Mouse (Mus musculus): ENCODE measurements at regions not wholly inside any gene's neighbourhood (a gene's known extent, or its start where the extent isn't known, plus 50 kb on each side); places are given as distances from the start of the nearest gene placed in this dataset.

- no peaks in the 10 kb centered on the region for H3K9me3 ChIP-seq (ENCODE audit: control insufficient read depth, low read length)
- H3K4me1 ChIP-seq (replicated peaks; ENCODE audit: control insufficient read depth, insufficient read depth, low read length) = peaks cover 7% of the 10 kb centered on the region; the same call in 1 of the 2 replicates
- no peak overlapping the region for H3K4me3 ChIP-seq (ENCODE audit: low read depth, low read length)
- H3K36me3 ChIP-seq (ENCODE audit: control insufficient read depth, insufficient read depth, low read length) = no peaks in the 10 kb centered on the region
- H3K27ac ChIP-seq (ENCODE audit: low read depth) = no peak overlapping the region
- 45% methylated on average over 3 of the region's 3 CpGs for WGBS
- DNase-seq (ENCODE audit: low spot score) (no peak), ATAC-seq (replicated peaks; ENCODE audit: low FRiP score, low TSS enrichment, low read depth) (no peak)
- H3K4me2 ChIP-seq (ENCODE audit: low read length) = no peak overlapping the region
- no peaks in the 10 kb centered on the region for H3K27me3 ChIP-seq (replicated peaks; ENCODE audit: control insufficient read depth, insufficient read depth, low read length)
- no peak overlapping the region for H3K9ac ChIP-seq (ENCODE audit: low read length)
These were observed 96.4 kb downstream of the Slc4a3 start for GRCm38 (mm10) chr1:75642496-75642895.

GRCm38 (mm10) chr1:75652547-75652946 lies 106.5 kb downstream of the Slc4a3 start:
- Histone ChIP-seq H3K27ac (ENCODE audit: low read depth) (no peak overlapping the region), H3K4me3 (ENCODE audit: low read depth, low read length) (no peak overlapping the region), H3K36me3 (ENCODE audit: control insufficient read depth, insufficient read depth, low read length) (no peaks in the 10 kb centered on the region), H3K27me3 (replicated peaks; ENCODE audit: control insufficient read depth, insufficient read depth, low read length) (no peaks in the 10 kb centered on the region), H3K9ac (ENCODE audit: low read length) (no peak overlapping the region), H3K4me2 (ENCODE audit: low read length) (no peak overlapping the region), H3K4me1 (replicated peaks; ENCODE audit: control insufficient read depth, insufficient read depth, low read length) (no peaks in the 10 kb centered on the region; the same call in 1 of the 2 replicates), H3K9me3 (ENCODE audit: control insufficient read depth, low read length) (no peaks in the 10 kb centered on the region)
- 11% methylated on average over 10 of the region's 10 CpGs for WGBS
- peak; percentile 84 for DNase-seq (ENCODE audit: low spot score)
- ATAC-seq (replicated peaks; ENCODE audit: low FRiP score, low TSS enrichment, low read depth) = no peak

- WGBS = 62% methylated on average over 3 of the region's 3 CpGs
- H3K4me2 ChIP-seq (ENCODE audit: low read length) = no peak overlapping the region
These were observed 107.0 kb downstream of the Slc4a3 start for GRCm38 (mm10) chr1:75652987-75653573.

GRCm38 (mm10) chr1:75653671-75654076 lies 107.6 kb downstream of the Slc4a3 start:
- H3K27ac ChIP-seq (ENCODE audit: low read depth) = no peak overlapping the region
- WGBS = 5% methylated on average over 9 of the region's 9 CpGs
- H3K9ac ChIP-seq (ENCODE audit: low read length) = no peak overlapping the region
- H3K36me3 ChIP-seq (ENCODE audit: control insufficient read depth, insufficient read depth, low read length) = no peaks in the 10 kb centered on the region
- no peaks in the 10 kb centered on the region for H3K27me3 ChIP-seq (replicated peaks; ENCODE audit: control insufficient read depth, insufficient read depth, low read length)
- H3K9me3 ChIP-seq (ENCODE audit: control insufficient read depth, low read length) = no peaks in the 10 kb centered on the region
- H3K4me2 ChIP-seq (ENCODE audit: low read length) = peak overlapping the region; percentile 36
- H3K4me3 ChIP-seq (ENCODE audit: low read depth, low read length) = no peak overlapping the region
- H3K4me1 ChIP-seq (replicated peaks; ENCODE audit: control insufficient read depth, insufficient read depth, low read length) = no peaks in the 10 kb centered on the region; the same call in 1 of the 2 replicates
- DNase-seq (ENCODE audit: low spot score) = peak; percentile 84
- no peak for ATAC-seq (replicated peaks; ENCODE audit: low FRiP score, low TSS enrichment, low read depth)

More at GRCm38 (mm10) chr1:75652987-75653573, 107.0 kb downstream of the Slc4a3 start:
- Histone ChIP-seq H3K27me3 (replicated peaks; ENCODE audit: control insufficient read depth, insufficient read depth, low read length) (no peaks in the 10 kb centered on the region), H3K4me1 (replicated peaks; ENCODE audit: control insufficient read depth, insufficient read depth, low read length) (no peaks in the 10 kb centered on the region; the same call in 1 of the 2 replicates), H3K9ac (ENCODE audit: low read length) (no peak overlapping the region), H3K4me3 (ENCODE audit: low read depth, low read length) (no peak overlapping the region), H3K9me3 (ENCODE audit: control insufficient read depth, low read length) (no peaks in the 10 kb centered on the region), H3K27ac (ENCODE audit: low read depth) (no peak overlapping the region), H3K36me3 (ENCODE audit: control insufficient read depth, insufficient read depth, low read length) (no peaks in the 10 kb centered on the region)
- DNase-seq (ENCODE audit: low spot score) (no peak), ATAC-seq (replicated peaks; ENCODE audit: low FRiP score, low TSS enrichment, low read depth) (0 out of 2 replicates have a peak, but pooled peaks have one; percentile 23)

DNA sequence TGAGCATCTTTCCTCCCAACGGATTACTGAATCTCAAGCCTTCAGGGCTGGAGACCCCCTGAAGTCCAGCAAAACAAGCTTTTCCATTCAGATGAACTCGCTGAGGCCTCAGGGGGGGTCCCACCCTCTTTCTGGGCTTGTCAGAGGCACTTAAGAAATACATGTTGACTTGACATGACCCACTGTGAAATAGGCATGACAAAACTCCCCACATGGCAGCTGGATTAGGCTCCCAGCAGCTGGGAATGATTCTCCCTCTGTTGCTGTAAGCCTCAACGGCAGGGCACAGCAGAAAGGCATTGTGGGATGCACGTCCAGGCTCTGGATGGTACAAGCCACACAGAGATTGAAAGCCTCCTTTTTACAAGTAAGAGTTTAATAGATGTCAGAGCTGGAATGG lies 110.5 kb downstream of the Slc4a3 start:
- no peak for DNase-seq (ENCODE audit: low spot score)
- ATAC-seq (replicated peaks; ENCODE audit: low FRiP score, low TSS enrichment, low read depth) = no peak
- H3K27me3 ChIP-seq (replicated peaks; ENCODE audit: control insufficient read depth, insufficient read depth, low read length) = no peaks in the 10 kb centered on the region

GRCm38 (mm10) chr1:75660336-75661100 lies 114.5 kb downstream of the Slc4a3 start:
- Histone ChIP-seq H3K27ac (ENCODE audit: low read depth) (no peak overlapping the region), H3K9me3 (ENCODE audit: control insufficient read depth, low read length) (no peaks in the 10 kb centered on the region), H3K4me3 (ENCODE audit: low read depth, low read length) (no peak overlapping the region), H3K27me3 (replicated peaks; ENCODE audit: control insufficient read depth, insufficient read depth, low read length) (no peaks in the 10 kb centered on the region), H3K9ac (ENCODE audit: low read length) (no peak overlapping the region), H3K4me1 (replicated peaks; ENCODE audit: control insufficient read depth, insufficient read depth, low read length) (peaks cover 14% of the 10 kb centered on the region), H3K4me2 (ENCODE audit: low read length) (no peak overlapping the region), H3K36me3 (ENCODE audit: control insufficient read depth, insufficient read depth, low read length) (no peaks in the 10 kb centered on the region)
- DNase-seq (ENCODE audit: low spot score) (no peak), ATAC-seq (replicated peaks; ENCODE audit: low FRiP score, low TSS enrichment, low read depth) (no peak)
- WGBS = 69% methylated on average over 7 of the region's 7 CpGs

More for the DNA sequence above, 110.5 kb downstream of the Slc4a3 start:
- Histone ChIP-seq H3K4me2 (ENCODE audit: low read length) (no peak overlapping the region), H3K4me1 (replicated peaks; ENCODE audit: control insufficient read depth, insufficient read depth, low read length) (no peaks in the 10 kb centered on the region; the same call in 1 of the 2 replicates), H3K9me3 (ENCODE audit: control insufficient read depth, low read length) (no peaks in the 10 kb centered on the region), H3K27ac (ENCODE audit: low read depth) (no peak overlapping the region), H3K36me3 (ENCODE audit: control insufficient read depth, insufficient read depth, low read length) (no peaks in the 10 kb centered on the region), H3K4me3 (ENCODE audit: low read depth, low read length) (no peak overlapping the region), H3K9ac (ENCODE audit: low read length) (no peak overlapping the region)
- 78% methylated on average over 4 of the region's 4 CpGs for WGBS

GRCm38 (mm10) chr1:75662141-75662990 lies 116.3 kb downstream of the Slc4a3 start:
- DNase-seq (ENCODE audit: low spot score) (peak; percentile 69), ATAC-seq (replicated peaks; ENCODE audit: low FRiP score, low TSS enrichment, low read depth) (peak; percentile 71; the same call in 1 of the 2 replicates)

GRCm38 (mm10) chr1:75667736-75668269 lies 121.7 kb downstream of the Slc4a3 start:
- Histone ChIP-seq H3K4me1 (replicated peaks; ENCODE audit: control insufficient read depth, insufficient read depth, low read length) (peaks cover 3% of the 10 kb centered on the region; the same call in 1 of the 2 replicates), H3K9me3 (ENCODE audit: control insufficient read depth, low read length) (no peaks in the 10 kb centered on the region), H3K4me2 (ENCODE audit: low read length) (no peak overlapping the region), H3K27ac (ENCODE audit: low read depth) (no peak overlapping the region), H3K27me3 (replicated peaks; ENCODE audit: control insufficient read depth, insufficient read depth, low read length) (0 out of 2 replicates have a peak, but pooled peaks cover 2% of the 10 kb centered on the region), H3K9ac (ENCODE audit: low read length) (no peak overlapping the region), H3K36me3 (ENCODE audit: control insufficient read depth, insufficient read depth, low read length) (no peaks in the 10 kb centered on the region), H3K4me3 (ENCODE audit: low read depth, low read length) (no peak overlapping the region)
- no peak for DNase-seq (ENCODE audit: low spot score)
- 52% methylated on average over 6 of the region's 6 CpGs for WGBS
- no peak for ATAC-seq (replicated peaks; ENCODE audit: low FRiP score, low TSS enrichment, low read depth)

More at GRCm38 (mm10) chr1:75662141-75662990, 116.3 kb downstream of the Slc4a3 start:
- no peaks in the 10 kb centered on the region for H3K36me3 ChIP-seq (ENCODE audit: control insufficient read depth, insufficient read depth, low read length)
- H3K4me2 ChIP-seq (ENCODE audit: low read length) = peak overlapping the region; percentile 39
- H3K9ac ChIP-seq (ENCODE audit: low read length) = no peak overlapping the region
- peaks cover 14% of the 10 kb centered on the region for H3K4me1 ChIP-seq (replicated peaks; ENCODE audit: control insufficient read depth, insufficient read depth, low read length)
- H3K27ac ChIP-seq (ENCODE audit: low read depth) = 0 out of 2 replicates have a peak overlapping the region, but pooled peaks have one; percentile 16
- WGBS = 9% methylated on average over 17 of the region's 17 CpGs
- H3K4me3 ChIP-seq (ENCODE audit: low read depth, low read length) = peak overlapping the region; percentile 2; the same call in 1 of the 2 replicates
- no peaks in the 10 kb centered on the region for H3K27me3 ChIP-seq (replicated peaks; ENCODE audit: control insufficient read depth, insufficient read depth, low read length)
- no peaks in the 10 kb centered on the region for H3K9me3 ChIP-seq (ENCODE audit: control insufficient read depth, low read length)
